Mouse (Mus musculus) stomach, embryonic 15.5 days (tissue): Measurements from ENCODE around the gene Bcam. TPM values are rescaled to one million over a fixed set of nuclear protein-coding genes. Genes with fewer than 3 reads are reported as not detected.
"Not testable (repeated sequence)": the region's sequence is repeated elsewhere in the genome, so short reads cannot be mapped to it uniquely, and the experiment has no call there.

Source experiments
- ATAC-seq: fragments of 200-750 bp; cut with Nextera tagmentation; 2 replicates; pipeline ENCODE4 v1.8.0; 2017; ENCODE audit warnings: low read depth, moderate number of reproducible peaks, moderate TSS enrichment; ENCODE audit not compliant: insufficient read depth, low FRiP score
- H3K27ac ChIP-seq: fragments of 300-500 bp; sonication (generic); 2 replicates; pipeline ENCODE4 v1.5.1; 2015; ENCODE audit warnings: mild to moderate bottlenecking, inconsistent platforms
- H3K27me3 ChIP-seq: fragments of 300-500 bp; sonication (generic); replicated peaks from 2 replicates; pipeline ENCODE4 v1.6.1; 2015; ENCODE audit warnings: inconsistent platforms
- H3K36me3 ChIP-seq: fragments of 300-500 bp; sonication (generic); 2 replicates; pipeline ENCODE4 v1.6.1; 2015; ENCODE audit warnings: inconsistent platforms
- H3K4me1 ChIP-seq: fragments of 300-500 bp; sonication (generic); 2 replicates; pipeline ENCODE4 v1.6.1; 2015; ENCODE audit warnings: inconsistent platforms
- H3K4me2 ChIP-seq: fragments of 300-500 bp; sonication (generic); 2 replicates; pipeline ENCODE4 v1.6.1; 2015; ENCODE audit warnings: mild to moderate bottlenecking, inconsistent platforms
- H3K4me3 ChIP-seq: fragments of 300-500 bp; sonication (generic); replicated peaks from 2 replicates; pipeline ENCODE4 v1.5.1; 2015; ENCODE audit warnings: inconsistent platforms
- H3K9ac ChIP-seq: fragments of 300-500 bp; sonication (generic); 2 replicates; pipeline ENCODE4 v1.6.1; 2015; ENCODE audit warnings: inconsistent platforms
- H3K9me3 ChIP-seq: fragments of 300-500 bp; sonication (generic); 2 replicates; pipeline ENCODE4 v1.6.1; 2016; ENCODE audit warnings: inconsistent platforms
- WGBS: fragments of 180-500 bp; shearing (Covaris S2); methylation state at CpG from one replicate; pipeline ENCODE4 v1.1.7; 2015; 5-methylcytosine and 5-hydroxymethylcytosine counted together
- polyA plus RNA-seq: library from polyadenylated mRNA; unstranded; fragments of >200 nt; fragmentation: Nextera tagmentation; extraction: Ambion mirVana; gene quantifications from 2 replicates; pipeline ENCODE4 v1.2.1, GENCODE M21; 2015

Bcam gene
- polyA plus RNA-seq, 1 experiment from 2014 or later = 151 TPM

DNA sequence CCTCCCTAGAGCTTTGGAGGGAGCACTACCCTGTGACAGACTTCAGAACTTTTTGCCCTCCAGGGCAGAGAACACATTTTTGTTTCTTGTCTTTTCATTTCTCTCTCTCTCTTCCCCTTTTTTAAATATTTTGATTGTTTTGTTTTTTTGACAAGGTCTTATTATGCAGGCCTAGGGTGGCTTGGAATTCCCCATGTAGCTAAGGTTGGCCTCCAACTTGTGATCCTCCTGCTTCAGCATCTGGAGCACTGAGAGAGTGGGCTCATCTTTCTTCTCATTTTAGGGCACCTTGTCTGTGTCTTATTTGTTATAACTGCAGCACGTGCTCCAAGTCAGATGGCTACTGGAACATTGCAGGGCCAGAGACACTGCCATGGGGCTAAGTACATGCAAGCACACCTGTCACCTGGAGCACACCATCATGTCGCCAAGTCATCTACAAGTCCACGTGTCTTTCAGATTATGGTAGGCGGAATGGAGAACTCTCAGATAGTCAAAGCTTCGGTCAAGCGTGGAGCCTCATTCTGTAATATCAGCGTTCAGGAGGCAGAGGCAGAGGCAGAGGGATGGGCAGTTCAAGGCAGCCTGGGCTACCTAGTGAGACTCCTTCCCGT, 35.6 kb upstream of the Bcam start:
- ATAC-seq = no peak
- Histone ChIP-seq H3K27ac (no peak overlapping the region), H3K27me3 (peaks cover 11% of the 10 kb centered on the region; the same call in 1 of the 2 replicates), H3K9me3 (no peaks in the 10 kb centered on the region), H3K4me2 (no peak overlapping the region), H3K36me3 (no peaks in the 10 kb centered on the region; the same call in 1 of the 2 replicates), H3K4me3 (no peak overlapping the region), H3K9ac (no peak overlapping the region), H3K4me1 (peaks cover 7% of the 10 kb centered on the region; the same call in 1 of the 2 replicates)
- WGBS = 82% methylated on average over 8 of the region's 8 CpGs

DNA sequence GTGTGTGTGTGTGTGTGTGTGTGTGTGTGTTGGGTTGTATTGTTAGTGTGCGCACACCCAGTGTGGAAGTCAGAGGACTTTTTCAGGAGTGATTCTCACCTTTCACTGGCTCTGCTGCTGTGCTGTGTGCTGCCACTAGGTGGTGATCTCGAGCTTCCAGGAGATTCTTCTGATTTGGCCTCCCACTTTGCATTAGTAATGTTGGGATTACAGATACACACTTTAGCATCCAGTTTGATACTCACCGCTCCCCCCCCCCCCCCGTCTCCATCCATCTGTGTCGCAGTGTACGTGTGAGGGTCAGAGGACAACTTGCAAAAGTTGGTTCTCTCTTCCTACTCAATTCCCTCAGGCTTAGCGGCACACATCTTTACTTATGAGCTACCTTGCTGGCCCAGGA, 32.2 kb upstream of the Bcam start:
- Histone ChIP-seq H3K27me3 (no peaks in the 10 kb centered on the region), H3K4me1 (no peaks in the 10 kb centered on the region), H3K27ac (no peak overlapping the region), H3K9me3 (no peaks in the 10 kb centered on the region), H3K4me3 (no peak overlapping the region), H3K36me3 (no peaks in the 10 kb centered on the region; the same call in 1 of the 2 replicates), H3K9ac (no peak overlapping the region), H3K4me2 (no peak overlapping the region)
- WGBS = 22% methylated on average over 7 of the region's 7 CpGs
- no peak for ATAC-seq

DNA sequence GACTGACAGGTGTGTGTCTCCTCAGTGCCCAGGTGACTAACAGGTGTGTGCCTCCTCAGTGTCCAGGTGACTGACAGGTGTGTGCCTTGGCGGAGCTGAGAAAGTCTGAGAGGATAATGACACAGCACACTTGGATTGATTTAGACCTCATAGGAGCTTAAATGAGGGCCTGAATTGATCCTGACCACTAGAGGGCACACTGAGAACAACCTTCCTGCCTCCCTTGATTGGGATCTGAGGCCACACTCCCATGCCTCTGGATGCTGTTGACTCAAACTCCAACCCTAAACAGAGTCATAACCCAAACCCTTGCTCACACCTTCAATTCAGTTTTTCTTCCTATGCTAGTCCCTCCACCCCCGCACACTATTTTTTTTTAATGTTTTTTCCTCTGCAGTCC, 29.9 kb upstream of the Bcam start:
- Histone ChIP-seq H3K9ac (no peak overlapping the region), H3K36me3 (no peaks in the 10 kb centered on the region; the same call in 1 of the 2 replicates), H3K27me3 (peaks cover 10% of the 10 kb centered on the region), H3K27ac (no peak overlapping the region), H3K4me2 (no peak overlapping the region), H3K4me3 (no peak overlapping the region), H3K9me3 (no peaks in the 10 kb centered on the region), H3K4me1 (0 out of 2 replicates have a peak, but pooled peaks cover 3% of the 10 kb centered on the region)
- no peak for ATAC-seq
- 33% methylated on average over 2 of the region's 2 CpGs for WGBS

DNA sequence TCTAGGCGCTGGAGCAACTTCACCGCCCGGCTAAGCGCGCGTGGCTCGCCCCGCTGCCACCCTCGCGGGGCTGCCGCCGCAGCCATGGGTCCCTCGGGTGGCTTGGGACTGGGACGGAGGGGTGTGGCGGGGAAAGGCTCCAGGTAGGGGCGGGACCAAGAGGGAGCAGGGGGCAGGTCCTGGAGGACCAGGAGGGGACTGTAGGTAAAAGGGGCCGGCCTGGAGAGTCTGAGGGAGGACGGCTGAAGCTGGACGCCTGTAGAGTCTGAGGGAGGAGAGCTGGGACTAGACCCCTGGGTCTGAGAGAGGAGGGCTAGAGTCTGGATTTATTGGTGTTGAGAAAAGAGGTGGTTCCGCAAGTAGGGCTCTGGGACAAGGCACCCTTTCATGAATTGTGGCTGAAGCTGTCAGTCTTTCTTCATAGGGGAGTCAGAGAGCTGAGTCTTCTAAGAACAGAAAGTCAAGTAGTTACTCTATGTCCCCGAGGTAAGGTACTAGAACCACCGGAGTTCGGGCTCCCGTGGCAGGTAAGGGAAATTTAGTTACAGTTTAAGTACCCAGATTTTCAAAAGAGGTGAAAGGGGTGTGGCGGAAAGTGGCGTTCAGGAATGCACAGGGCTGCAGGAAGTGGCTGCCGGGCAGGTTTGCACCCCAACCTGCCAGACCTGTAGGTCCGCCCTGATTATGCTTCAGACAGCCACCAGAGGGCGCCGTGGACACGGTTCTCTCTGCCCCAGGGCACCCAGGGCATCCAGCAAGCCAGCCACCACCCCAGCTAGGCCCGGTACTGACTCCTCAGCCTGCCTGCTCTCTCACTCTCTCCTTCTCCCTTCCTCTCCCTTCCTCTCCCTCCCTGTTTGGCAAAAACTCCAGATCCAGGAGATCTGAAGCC, 26.1 kb upstream of the Bcam start, which contains the start of gene Cblc:
TSS of gene Cblc (minus strand) at position 113 of the 892 bp plus-strand sequence.
- Histone ChIP-seq H3K4me1 (0 out of 2 replicates have a peak, but pooled peaks cover 6% of the 10 kb centered on the region), H3K27ac (peak within 1 kb of the TSS; percentile 82), H3K36me3 (no peaks in the 10 kb centered on the region), H3K9ac (peak within 1 kb of the TSS; percentile 60), H3K9me3 (no peaks in the 10 kb centered on the region), H3K27me3 (peaks cover 10% of the 10 kb centered on the region), H3K4me3 (peak within 1 kb of the TSS; percentile 48), H3K4me2 (peak within 1 kb of the TSS; percentile 57)
- peak; percentile 90 for ATAC-seq
- 4% methylated on average over 32 of the region's 32 CpGs for WGBS

DNA sequence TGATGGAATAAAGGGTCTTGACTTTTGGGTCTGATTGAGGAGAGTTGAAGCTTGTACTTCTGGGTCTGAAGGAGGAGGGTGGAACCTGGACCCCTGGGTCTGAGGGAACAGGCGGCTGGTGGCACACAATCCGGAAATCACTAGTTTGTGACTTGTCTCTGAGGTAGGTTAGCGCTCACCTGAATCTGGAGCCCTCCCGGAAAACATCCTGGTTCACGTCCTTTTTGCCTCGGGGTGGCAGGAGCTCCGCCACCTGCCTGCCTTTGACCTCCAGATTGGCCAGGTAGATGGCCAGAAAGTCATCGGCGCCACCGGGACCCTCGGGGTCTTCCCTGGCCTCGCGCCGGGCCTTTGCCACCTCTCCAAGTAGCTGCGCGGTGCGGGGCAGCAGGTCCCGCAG, 25.4 kb upstream of the Bcam start:
- no peak for ATAC-seq
- peak overlapping the region; percentile 82 for H3K27ac ChIP-seq
- no peaks in the 10 kb centered on the region for H3K36me3 ChIP-seq
- peaks cover 10% of the 10 kb centered on the region for H3K27me3 ChIP-seq
- H3K4me2 ChIP-seq = peak overlapping the region; percentile 57
- H3K9ac ChIP-seq = peak overlapping the region; percentile 60
- H3K4me1 ChIP-seq = 0 out of 2 replicates have a peak, but pooled peaks cover 6% of the 10 kb centered on the region
- H3K9me3 ChIP-seq = no peaks in the 10 kb centered on the region
- WGBS = 11% methylated on average over 18 of the region's 18 CpGs
- H3K4me3 ChIP-seq = peak overlapping the region; percentile 48

DNA sequence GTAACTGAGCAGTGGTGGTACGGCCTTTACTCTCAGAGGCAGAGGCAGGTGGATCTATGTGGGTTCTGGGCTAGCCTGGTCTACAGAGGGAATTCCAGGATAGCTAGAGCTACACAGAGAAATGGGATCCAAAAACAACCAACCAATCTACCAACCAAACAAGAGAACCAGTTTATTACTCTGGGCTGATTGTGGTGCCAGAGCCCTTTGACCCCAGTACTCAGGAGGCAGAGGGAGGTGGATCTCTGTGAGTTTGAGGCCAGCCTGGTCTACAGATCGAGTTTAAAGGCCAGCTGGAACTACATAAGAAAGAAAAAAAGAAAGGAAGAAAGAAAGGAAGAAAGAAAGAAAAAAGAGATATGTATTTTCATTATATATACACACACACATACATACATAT, 24.4 kb upstream of the Bcam start:
- no peak for ATAC-seq
- H3K9ac ChIP-seq = no peak overlapping the region
- H3K36me3 ChIP-seq = no peaks in the 10 kb centered on the region
- H3K9me3 ChIP-seq = no peaks in the 10 kb centered on the region
- WGBS = 60% methylated on average over 2 of the region's 2 CpGs
- peaks cover 10% of the 10 kb centered on the region for H3K27me3 ChIP-seq
- 0 out of 2 replicates have a peak, but pooled peaks cover 6% of the 10 kb centered on the region for H3K4me1 ChIP-seq
- no peak overlapping the region for H3K4me2 ChIP-seq
- no peak overlapping the region for H3K27ac ChIP-seq
- H3K4me3 ChIP-seq = no peak overlapping the region

DNA sequence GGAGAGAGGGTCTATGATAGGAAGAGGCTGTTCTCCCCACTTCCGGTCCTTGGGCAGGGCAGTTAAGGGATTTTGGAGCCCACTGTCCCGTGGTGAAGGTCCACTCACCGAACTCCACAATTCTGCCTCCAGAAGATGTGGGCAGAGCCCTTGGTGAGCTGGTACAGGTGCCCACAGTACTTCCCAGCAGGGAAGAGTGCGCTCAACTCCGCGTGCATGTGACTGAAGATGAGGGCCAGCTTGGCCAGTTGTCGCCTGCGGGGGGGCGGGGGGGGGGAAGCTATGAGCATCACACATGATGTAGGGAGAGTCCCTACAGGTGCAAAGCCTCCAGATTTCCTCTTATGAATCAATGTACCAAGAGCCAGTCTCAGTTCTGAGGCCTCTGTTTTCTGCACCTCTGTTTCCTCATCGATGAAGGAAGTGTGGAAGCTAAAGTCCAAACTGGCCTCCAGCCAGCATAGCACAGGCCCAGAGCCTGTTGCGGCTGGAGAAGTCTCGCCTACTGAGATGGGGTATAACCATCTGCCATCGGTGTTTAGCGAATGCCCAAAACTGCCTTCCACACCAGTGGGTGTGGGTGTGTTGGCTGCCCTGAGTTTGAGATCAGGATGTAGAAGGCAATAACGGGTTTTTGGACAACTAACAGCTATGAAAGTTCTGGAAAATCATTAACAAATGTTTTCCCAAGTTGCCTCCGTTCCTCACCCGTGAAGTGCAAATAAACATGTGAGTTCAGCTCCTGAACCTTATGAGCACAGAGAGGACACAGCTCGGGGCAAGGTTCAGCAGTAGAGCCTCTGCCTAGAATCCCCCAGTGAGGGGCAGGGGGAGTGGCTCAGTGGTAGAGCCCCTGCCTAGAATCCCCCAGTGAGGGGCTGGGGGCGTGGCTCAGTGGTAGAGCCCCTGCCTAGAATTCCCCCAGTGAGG, 22.1 kb upstream of the Bcam start:
- Histone ChIP-seq H3K4me3 (no peak overlapping the region), H3K4me1 (peaks cover 10% of the 10 kb centered on the region), H3K36me3 (no peaks in the 10 kb centered on the region), H3K4me2 (no peak overlapping the region), H3K27ac (peak overlapping the region; percentile 21; the same call in 1 of the 2 replicates), H3K9me3 (no peaks in the 10 kb centered on the region), H3K27me3 (peaks cover 10% of the 10 kb centered on the region), H3K9ac (no peak overlapping the region)
- 82% methylated on average over 19 of the region's 19 CpGs for WGBS
- no peak for ATAC-seq

DNA sequence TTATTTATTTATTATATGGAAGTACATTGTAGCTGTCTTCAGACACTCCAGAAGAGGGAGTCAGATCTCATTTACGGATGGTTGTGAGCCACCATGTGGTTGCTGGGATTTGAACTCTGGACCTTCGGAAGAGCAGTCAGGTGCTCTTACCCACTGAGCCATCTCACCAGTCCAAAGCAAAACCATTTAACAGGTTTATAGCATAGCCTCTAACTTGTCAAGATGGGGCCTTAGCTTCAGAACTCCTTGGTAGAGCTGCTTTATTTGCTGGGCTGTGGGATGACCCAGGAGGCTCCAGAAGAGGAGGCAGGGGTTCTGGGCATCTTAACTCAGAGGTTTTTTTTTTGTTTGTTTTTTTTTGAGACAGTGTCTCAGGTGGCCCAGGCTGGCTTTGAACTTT, 20.7 kb upstream of the Bcam start:
- H3K9me3 ChIP-seq, H3K9ac ChIP-seq, H3K4me1 ChIP-seq, H3K36me3 ChIP-seq, H3K4me3 ChIP-seq, H3K4me2 ChIP-seq, H3K27ac ChIP-seq, H3K27me3 ChIP-seq, ATAC-seq: not testable (repeated sequence)
- WGBS = 89% methylated on average over 2 of the region's 2 CpGs

DNA sequence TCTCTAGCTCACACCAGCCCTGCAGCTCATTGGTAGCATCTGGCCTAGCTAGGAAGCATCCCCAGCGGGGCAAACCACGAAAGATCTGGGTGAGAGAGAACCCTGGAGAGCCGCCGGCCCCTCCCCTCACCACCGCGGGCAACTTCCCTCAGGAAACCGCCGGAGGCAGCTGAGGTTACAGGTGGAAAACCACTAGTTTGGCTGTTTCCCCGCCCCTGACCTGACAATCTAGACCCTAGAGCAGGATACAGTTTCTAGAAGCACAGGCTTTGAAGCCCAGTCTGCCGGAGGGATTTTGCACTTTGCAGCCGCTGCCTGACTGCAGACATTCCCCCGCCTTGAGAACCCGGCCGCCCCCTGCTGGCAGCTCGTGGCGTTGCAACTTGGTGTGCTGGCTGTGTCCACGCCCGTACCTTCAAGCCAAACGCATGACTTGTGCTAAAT, 19.1 kb upstream of the Bcam start:
- H3K36me3 ChIP-seq = no peaks in the 10 kb centered on the region
- ATAC-seq = peak; percentile 41; the same call in 1 of the 2 replicates
- WGBS = 2% methylated on average over 19 of the region's 19 CpGs
- no peaks in the 10 kb centered on the region for H3K27me3 ChIP-seq
- peak overlapping the region; percentile 77 for H3K4me2 ChIP-seq
- no peak overlapping the region for H3K27ac ChIP-seq
- peak overlapping the region; percentile 37 for H3K9ac ChIP-seq
- H3K4me3 ChIP-seq = peak overlapping the region; percentile 36
- peaks cover 6% of the 10 kb centered on the region for H3K4me1 ChIP-seq
- H3K9me3 ChIP-seq = no peaks in the 10 kb centered on the region

DNA sequence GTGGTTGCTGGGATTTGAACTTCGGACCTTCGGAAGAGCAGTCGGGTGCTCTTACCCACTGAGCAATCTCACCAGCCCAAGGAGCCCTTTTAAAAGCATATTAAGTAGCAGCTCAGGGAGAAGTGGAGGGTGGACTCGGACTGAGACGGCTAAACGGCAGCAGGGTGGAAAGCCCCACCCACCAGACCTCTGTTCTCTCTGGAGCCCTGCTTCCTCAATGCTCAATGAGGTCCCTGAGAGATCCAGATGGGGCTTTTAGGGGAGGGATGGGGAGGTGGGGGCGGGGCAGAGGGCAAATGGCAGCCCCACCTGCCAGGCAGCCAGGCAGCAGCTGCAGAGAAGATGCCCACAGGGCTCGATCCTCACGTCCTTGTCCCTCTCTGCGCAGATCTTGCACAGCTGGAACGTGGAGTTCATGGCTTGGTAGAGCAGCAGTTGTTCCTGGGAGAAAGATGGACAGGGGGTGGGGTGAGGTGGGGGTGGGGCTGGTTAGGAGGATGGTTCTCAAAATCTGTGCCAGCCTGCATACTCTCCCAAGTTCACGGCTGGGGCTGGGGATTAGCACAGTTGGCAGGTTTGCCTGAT, 15.2 kb upstream of the Bcam start:
- no peak for ATAC-seq
- no peaks in the 10 kb centered on the region for H3K27me3 ChIP-seq
- no peak overlapping the region for H3K9ac ChIP-seq
- H3K9me3 ChIP-seq = no peaks in the 10 kb centered on the region
- H3K27ac ChIP-seq = no peak overlapping the region
- H3K4me1 ChIP-seq = peaks cover 4% of the 10 kb centered on the region
- H3K4me3 ChIP-seq = no peak overlapping the region
- 34% methylated on average over 12 of the region's 12 CpGs for WGBS
- H3K4me2 ChIP-seq = no peak overlapping the region
- no peaks in the 10 kb centered on the region for H3K36me3 ChIP-seq
